8 mouse cellular contexts compared by ENCODE assay signal in genomic region chr8:80739932-80740331, GRCm38 (mm10). TPM values are rescaled to one million over a fixed set of nuclear protein-coding genes. Genes with fewer than 3 reads are reported as not detected.
A peak's percentile ranks its signal among the peaks of the same experiment; 100 is the strongest.
DNase-seq lines count a peak whose midpoint lies in the region; ATAC-seq and TF ChIP-seq lines count a peak whose summit lies in the region.

No protein-coding gene starts in this region.

- peak overlapping the region; percentile 100 for H3K27ac ChIP-seq in heart, embryonic 12.5 days (ENCODE audit: poor library complexity, severe bottlenecking)
- peak overlapping the region; percentile 99 for H3K27ac ChIP-seq in heart, postnatal 0 days (ENCODE audit: low read depth)

- no peak for TF ChIP-seq CTCF in G1E (IDR thresholded peaks at IDR 0.05; ENCODE audit: low read depth, low read length)
- no peak for TF ChIP-seq CTCF in heart, postnatal 0 days (IDR thresholded peaks at IDR 0.05; ENCODE audit: low read depth)

- no peaks in the 10 kb centered on the region for H3K9me3 ChIP-seq in heart, embryonic 12.5 days (replicated peaks)
- peaks cover 4% of the 10 kb centered on the region for H3K9me3 ChIP-seq in G1E (replicated peaks)
- no peaks in the 10 kb centered on the region for H3K9me3 ChIP-seq in heart, postnatal 0 days (replicated peaks; ENCODE audit: control insufficient read depth, low read length)

- peak; percentile 47; the same call in 1 of the 2 replicates for ATAC-seq in heart, embryonic 12.5 days (ENCODE audit: insufficient number of reproducible peaks, low FRiP score)
- ATAC-seq in G1E (ENCODE audit: extremely low read depth, insufficient number of reproducible peaks, low FRiP score, poor library complexity, severe bottlenecking) = no peak
- peak; percentile 10; the same call in 1 of the 2 replicates for ATAC-seq in heart, postnatal 0 days (ENCODE audit: insufficient read depth, low read depth)
- peak; percentile 2; the same call in 1 of the 2 replicates for ATAC-seq in megakaryocyte, adult 5-6 weeks (ENCODE audit: poor library complexity, severe bottlenecking)

- DNase-seq in heart, adult 11 months = no peak
- DNase-seq in G1E (ENCODE audit: low spot score) = no peak
- no peak for DNase-seq in heart, postnatal 0 days (ENCODE audit: low spot score)
- DNase-seq in c-Kit-positive CD71-positive TER-119-positive erythroid progenitor cells, embryonic 14.5 days (ENCODE audit: low spot score) = no peak
- DNase-seq in gastrocnemius, postnatal 25 days = no peak
- no peak for DNase-seq in lung, postnatal 36 days

- H3K4me2 ChIP-seq in heart, embryonic 12.5 days = peak overlapping the region; percentile 71
- peak overlapping the region; percentile 41 for H3K4me2 ChIP-seq in heart, postnatal 0 days (ENCODE audit: low read depth, low read length)

- TF ChIP-seq EP300 in heart, postnatal 0 days (IDR thresholded peaks at IDR 0.05; ENCODE audit: low read depth) = no peak

- H3K27me3 ChIP-seq in heart, embryonic 12.5 days (replicated peaks) = no peaks in the 10 kb centered on the region
- no peaks in the 10 kb centered on the region for H3K27me3 ChIP-seq in G1E (ENCODE audit: insufficient read depth, low read length)
- no peaks in the 10 kb centered on the region for H3K27me3 ChIP-seq in heart, postnatal 0 days (ENCODE audit: control insufficient read depth, insufficient read depth, low read length)

- peak overlapping the region; percentile 78 for H3K4me3 ChIP-seq in heart, embryonic 12.5 days
- peak overlapping the region; percentile 83 for H3K4me3 ChIP-seq in G1E (ENCODE audit: low read depth, low read length)
- H3K4me3 ChIP-seq in heart, postnatal 0 days (ENCODE audit: low read depth, low read length) = peak overlapping the region; percentile 97

- peaks cover 8% of the 10 kb centered on the region for H3K4me1 ChIP-seq in heart, embryonic 12.5 days (replicated peaks)
- H3K4me1 ChIP-seq in G1E (ENCODE audit: insufficient read depth, low read depth, low read length) = peaks cover 25% of the 10 kb centered on the region
- peaks cover 10% of the 10 kb centered on the region for H3K4me1 ChIP-seq in heart, postnatal 0 days (ENCODE audit: control insufficient read depth, insufficient read depth)

- 15% methylated on average over 14 of the region's 14 CpGs for WGBS in heart, embryonic 12.5 days
- WGBS in heart, postnatal 0 days = 13% methylated on average over 14 of the region's 14 CpGs

- peaks cover 11% of the 10 kb centered on the region for H3K36me3 ChIP-seq in heart, embryonic 12.5 days
- peaks cover 12% of the 10 kb centered on the region for H3K36me3 ChIP-seq in G1E (replicated peaks)
- peaks cover 9% of the 10 kb centered on the region; the same call in 1 of the 2 replicates for H3K36me3 ChIP-seq in heart, postnatal 0 days (replicated peaks; ENCODE audit: control insufficient read depth, insufficient read depth, low read length)

- peak overlapping the region; percentile 77 for H3K9ac ChIP-seq in heart, embryonic 12.5 days
- peak overlapping the region; percentile 47; the same call in 1 of the 2 replicates for H3K9ac ChIP-seq in heart, postnatal 0 days (replicated peaks; ENCODE audit: low read depth, low read length)

RNA-seq across cellular contexts. Expression of gene Smarca5, which starts 0.6 kb away (rescaled TPM):
- polyA plus RNA-seq in heart, embryonic 12.5 days (2016; fragmentation: Nextera tagmentation; extraction: Ambion mirVana) = 61.7 and 64.9 TPM in 2 replicates
- 186 and 200 TPM in 2 replicates for total RNA-seq in G1E (2014; fragmentation: Nextera tagmentation)
- total RNA-seq in G1E (2017) = 175 and 182 TPM in 2 replicates
- polyA plus RNA-seq in G1E (2012) = 43.8 and 45.1 TPM in 2 replicates
- 10.5 and 17.0 TPM in 2 replicates for total RNA-seq in heart, postnatal 0 days (2014; rRNA removed; ENCODE audit: low replicate concordance)
- polyA plus RNA-seq in heart, postnatal 0 days (2015; fragmentation: Nextera tagmentation; extraction: Ambion mirVana) = 19.0 TPM in 2 replicates
- total RNA-seq in megakaryocyte, adult 5-6 weeks (2015) = 69.7 and 76.6 TPM in 2 replicates
- 122 and 140 TPM in 2 replicates for total RNA-seq in megakaryocyte, adult 5-6 weeks (2017)
- total RNA-seq in gastrocnemius, postnatal 25 days (2021) = 10 to 100 TPM; 25.2 to 25.3 TPM
